Mouse (Mus musculus): ENCODE data around the gene Lrrc8a.

Gene Lrrc8a

GRCm38 (mm10) chr2:30238906-30239465 lies 1.5 kb downstream of the Lrrc8a start:
- in situ Hi-C loops (cut with MboI, MseI) = no loop called here

DNA sequence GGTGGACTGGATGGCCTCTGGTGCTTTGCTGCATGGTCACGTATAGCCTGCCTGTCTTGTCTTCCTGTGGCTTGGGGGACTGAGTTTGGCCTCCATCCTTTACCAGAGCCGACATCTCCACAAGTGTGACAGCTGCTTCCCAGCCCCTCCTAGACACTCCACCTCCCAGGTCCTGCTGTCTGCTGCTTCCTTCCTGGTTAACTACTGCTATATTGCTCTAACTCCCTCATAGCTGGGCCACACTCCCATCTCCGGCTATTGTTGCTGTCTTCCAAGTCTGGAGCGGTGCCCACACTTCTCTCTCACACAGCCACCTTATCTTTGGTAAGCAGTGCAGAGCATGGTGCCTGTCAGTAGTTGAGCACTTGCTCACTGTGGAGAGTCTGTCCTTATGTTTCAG lies 2.3 kb downstream of the Lrrc8a start:
- in situ Hi-C loops (cut with MboI, MseI) = loop anchor here in 1 of 2 experiments (10.0 kb wide), 1 partner anchor 1115 kb away; the partner anchor contains the start of gene Setx

- in situ Hi-C loops (cut with MboI, MseI) = loop anchor here in 1 of 2 experiments (10.0 kb wide), 1 partner anchor 1115 kb away; the partner anchor contains the start of gene Setx
Observed at GRCm38 (mm10) chr2:30240267-30240666, 2.8 kb downstream of the Lrrc8a start, which contains the start of gene Gm28035. Gm28035 (plus strand) TSS chr2:30240567.

DNA sequence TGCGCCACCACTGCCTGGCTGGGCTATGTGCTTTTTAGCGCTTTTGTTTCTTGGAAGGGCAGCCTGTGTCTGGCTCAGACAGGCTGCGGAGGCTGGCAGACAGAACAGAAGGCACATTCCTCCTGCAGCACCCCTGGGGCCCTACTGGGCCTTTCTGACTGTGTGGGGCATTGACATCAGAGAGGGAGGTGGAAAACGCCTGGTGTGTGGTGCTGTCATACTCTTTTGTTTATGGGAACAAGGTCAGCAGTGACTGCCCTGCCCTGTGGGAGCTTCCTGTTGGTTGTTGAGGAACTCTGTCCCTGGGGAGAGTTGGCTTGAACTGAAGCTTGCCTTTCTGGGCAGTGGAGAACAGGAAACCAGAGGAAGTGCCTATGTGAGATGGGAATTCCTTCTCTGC lies 5.0 kb downstream of the Lrrc8a start:
- in situ Hi-C loops (cut with MboI, MseI) = loop anchor here in 1 of 2 experiments (10.0 kb wide), 1 partner anchor 1118 kb away; the partner anchor contains the start of gene Setx

GRCm38 (mm10) chr2:30243391-30243790 lies 5.9 kb downstream of the Lrrc8a start:
- in situ Hi-C loops (cut with MboI, MseI) = loop anchor here in 1 of 2 experiments (10.0 kb wide), 1 partner anchor 1119 kb away; the partner anchor contains the start of gene Setx

DNA sequence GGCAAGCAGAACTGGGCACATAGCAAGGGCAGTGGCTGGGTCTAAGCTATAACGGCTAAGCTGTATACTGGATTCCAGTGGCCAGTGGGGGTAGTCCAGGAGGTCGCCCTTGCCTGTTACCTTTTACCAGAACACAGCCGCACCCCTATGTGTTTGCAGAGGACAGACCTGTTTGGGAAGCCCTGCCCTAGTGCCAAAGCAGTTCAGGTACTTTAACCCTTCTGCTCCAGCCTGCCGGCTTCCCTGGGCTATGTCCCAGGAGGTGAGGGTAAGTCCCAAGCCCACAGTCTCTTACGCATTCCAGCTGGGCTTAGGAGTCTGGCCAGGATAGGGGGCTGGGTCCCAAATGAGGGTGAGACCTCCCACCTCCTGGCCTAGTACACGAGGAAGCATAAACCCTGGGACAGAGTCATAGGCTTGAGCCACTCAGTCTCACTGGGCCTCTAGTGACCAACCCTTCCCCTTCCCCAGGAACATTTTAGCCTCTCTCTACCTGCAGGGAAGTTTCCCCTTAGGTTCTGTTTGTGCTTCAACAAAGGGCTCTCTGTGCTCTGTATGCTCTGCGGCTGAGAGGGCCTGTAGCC lies 7.2 kb downstream of the Lrrc8a start:
- in situ Hi-C loops (cut with MboI, MseI) = loop anchor here in 1 of 2 experiments (5.0 to 10.0 kb wide), 2 partner anchors 52 to 1120 kb away; partner anchors contain the start of gene Setx

GRCm38 (mm10) chr2:30247036-30247435 lies 9.5 kb downstream of the Lrrc8a start:
- in situ Hi-C loops (cut with MboI, MseI) = loop anchor here in 1 of 2 experiments (5.0 to 10.0 kb wide), 2 partner anchors 55 to 1122 kb away; partner anchors contain the start of gene Setx

GRCm38 (mm10) chr2:30247681-30248080 lies 10.2 kb downstream of the Lrrc8a start:
- in situ Hi-C loops (cut with MboI, MseI) = loop anchor here in 1 of 2 experiments (5.0 to 10.0 kb wide), 2 partner anchors 55 to 1123 kb away; partner anchors contain the start of gene Setx

- in situ Hi-C loops (cut with MboI, MseI) = loop anchor here in 1 of 2 experiments (5.0 to 10.0 kb wide), 2 partner anchors 57 to 1124 kb away; partner anchors contain the start of gene Setx
Observed at GRCm38 (mm10) chr2:30249182-30249581, 11.7 kb downstream of the Lrrc8a start.

GRCm38 (mm10) chr2:30250166-30251128 lies 12.9 kb downstream of the Lrrc8a start:
- in situ Hi-C loops (cut with MboI, MseI) = no loop called here

DNA sequence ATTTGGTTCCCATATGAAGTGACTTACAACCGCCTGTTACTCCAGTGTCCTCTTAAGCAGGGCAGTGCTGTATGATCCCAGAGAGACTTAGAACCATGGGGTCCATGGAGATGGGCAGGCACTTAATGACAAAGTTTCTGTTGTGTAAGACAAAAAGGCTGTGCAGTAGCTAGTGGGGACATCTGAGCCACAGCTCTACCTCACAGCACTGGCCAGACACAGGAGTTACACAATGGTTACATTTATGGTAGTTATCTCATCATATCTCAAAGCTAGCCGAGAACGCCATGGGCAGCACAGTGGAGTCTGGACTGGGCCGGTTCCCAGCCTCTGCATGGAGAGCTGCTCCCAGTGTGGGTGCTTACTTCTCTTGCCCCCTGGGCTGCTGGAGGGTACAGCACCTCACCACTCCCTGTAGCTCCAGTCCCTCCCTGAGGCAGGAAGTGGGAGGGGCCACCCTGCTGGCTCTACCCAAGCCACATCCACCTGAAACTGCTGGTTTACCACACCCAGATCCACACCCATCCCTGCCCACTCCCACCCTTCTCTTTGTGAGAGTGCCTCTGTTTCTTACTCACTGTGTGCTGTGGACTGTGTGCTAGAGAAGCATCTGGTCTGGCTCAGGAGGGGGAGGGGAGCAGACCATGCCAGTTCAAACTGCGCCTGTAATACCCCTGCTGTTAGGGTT lies 14.0 kb downstream of the Lrrc8a start:
- in situ Hi-C loops (cut with MboI, MseI) = no loop called here

GRCm38 (mm10) chr2:30252521-30252920 lies 15.0 kb downstream of the Lrrc8a start:
- in situ Hi-C loops (cut with MboI, MseI) = no loop called here

GRCm38 (mm10) chr2:30253809-30254208 lies 16.3 kb downstream of the Lrrc8a start:
- in situ Hi-C loops (cut with MboI, MseI) = no loop called here

DNA sequence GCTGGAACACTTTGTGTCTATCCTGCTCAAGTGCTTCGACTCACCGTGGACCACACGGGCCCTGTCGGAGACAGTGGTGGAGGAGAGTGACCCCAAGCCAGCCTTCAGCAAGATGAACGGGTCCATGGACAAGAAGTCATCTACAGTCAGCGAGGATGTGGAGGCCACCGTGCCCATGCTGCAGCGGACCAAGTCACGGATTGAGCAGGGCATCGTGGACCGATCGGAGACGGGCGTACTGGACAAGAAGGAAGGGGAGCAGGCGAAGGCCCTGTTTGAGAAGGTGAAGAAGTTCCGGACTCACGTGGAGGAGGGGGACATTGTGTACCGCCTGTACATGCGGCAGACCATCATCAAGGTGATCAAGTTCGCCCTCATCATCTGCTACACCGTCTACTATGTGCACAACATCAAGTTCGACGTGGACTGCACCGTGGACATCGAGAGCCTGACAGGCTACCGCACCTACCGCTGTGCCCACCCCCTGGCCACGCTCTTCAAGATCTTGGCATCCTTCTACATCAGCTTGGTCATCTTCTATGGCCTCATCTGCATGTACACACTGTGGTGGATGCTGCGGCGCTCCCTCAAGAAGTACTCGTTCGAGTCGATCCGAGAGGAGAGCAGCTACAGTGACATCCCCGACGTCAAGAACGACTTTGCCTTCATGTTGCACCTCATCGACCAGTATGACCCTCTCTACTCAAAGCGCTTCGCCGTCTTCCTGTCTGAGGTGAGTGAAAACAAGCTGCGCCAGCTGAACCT lies 18.3 kb downstream of the Lrrc8a start:
- in situ Hi-C loops (cut with MboI, MseI) = loop anchor here in 1 of 2 experiments (5.0 kb wide), 1 partner anchor 634 kb away; no protein-coding TSS in a partner anchor

DNA sequence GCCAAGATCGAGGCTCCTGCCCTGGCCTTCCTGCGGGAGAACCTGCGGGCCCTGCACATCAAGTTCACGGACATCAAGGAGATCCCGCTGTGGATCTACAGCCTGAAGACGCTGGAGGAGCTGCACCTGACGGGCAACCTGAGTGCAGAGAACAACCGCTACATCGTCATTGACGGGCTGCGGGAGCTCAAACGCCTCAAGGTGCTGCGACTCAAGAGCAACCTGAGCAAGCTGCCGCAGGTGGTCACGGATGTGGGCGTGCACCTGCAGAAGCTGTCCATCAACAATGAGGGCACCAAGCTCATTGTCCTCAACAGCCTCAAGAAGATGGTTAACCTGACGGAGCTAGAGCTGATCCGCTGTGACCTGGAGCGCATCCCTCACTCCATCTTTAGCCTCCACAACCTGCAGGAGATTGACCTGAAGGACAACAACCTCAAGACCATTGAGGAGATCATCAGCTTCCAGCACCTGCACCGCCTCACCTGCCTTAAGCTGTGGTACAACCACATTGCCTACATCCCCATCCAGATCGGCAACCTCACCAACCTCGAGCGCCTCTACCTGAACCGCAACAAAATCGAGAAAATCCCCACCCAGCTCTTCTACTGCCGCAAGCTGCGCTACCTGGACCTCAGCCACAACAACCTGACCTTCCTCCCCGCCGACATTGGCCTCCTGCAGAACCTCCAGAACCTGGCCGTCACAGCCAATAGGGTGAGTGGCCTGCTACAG lies 19.3 kb downstream of the Lrrc8a start:
- in situ Hi-C loops (cut with MboI, MseI) = loop anchor here in 1 of 2 experiments (5.0 kb wide), 1 partner anchor 634 kb away; no protein-coding TSS in a partner anchor

DNA sequence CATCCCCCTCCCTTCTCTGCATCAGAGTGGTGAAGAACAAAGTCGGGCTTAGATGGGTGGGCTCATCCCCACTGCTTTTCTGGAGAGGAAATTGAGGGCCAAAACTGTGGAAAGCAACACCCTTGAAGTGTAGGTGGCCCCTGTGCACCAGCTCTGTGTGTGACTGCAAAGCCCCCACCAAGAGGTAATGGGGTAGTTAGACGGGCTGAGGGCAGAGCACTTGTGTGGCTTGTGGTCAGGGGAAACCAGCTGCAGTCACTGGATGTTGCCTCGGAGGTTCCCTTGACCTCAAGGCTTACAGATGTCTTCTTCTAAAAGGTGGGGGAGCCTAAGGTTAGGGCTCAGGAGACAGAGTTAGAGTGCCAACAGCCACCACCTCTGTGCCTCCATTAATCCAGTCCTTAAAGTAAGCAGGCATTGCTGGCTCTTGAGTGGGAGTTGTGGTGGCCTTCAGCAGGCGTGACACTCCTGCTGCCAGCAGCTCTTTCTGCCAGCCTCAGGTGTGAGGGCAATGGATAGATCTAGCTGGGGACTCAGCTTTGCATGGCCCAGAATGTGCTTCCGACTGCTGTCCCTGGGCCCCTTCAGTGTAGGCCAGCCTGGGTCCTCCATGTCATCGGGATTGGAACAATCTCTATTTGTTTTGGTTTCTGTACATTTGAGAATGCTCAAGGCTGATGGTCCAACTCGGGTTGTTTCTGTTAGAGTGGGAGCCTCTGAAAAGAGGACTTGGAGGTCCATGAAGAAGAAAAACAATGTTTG lies 20.4 kb downstream of the Lrrc8a start:
- in situ Hi-C loops (cut with MboI, MseI) = loop anchor here in 1 of 2 experiments (5.0 kb wide), 1 partner anchor 636 kb away; no protein-coding TSS in a partner anchor

DNA sequence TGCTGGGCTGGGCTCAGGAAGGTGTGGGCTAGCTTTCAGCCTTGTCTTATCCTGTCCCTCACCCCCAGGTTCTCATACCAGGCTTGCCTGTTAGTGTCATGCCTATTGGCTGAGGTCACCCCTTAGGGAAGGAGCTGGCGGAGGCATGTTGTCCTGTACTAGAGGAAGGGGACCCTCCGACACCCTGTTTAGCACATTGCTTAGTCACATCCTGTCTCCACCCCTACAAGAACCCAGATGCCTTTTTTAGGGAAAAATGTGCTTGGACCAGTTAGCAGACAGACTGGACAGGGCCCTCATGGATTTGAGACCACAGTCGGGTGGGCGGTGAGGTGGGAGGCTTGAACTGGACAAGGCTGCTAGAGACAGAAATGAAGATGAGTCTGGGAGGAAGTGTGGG lies 21.1 kb downstream of the Lrrc8a start:
- in situ Hi-C loops (cut with MboI, MseI) = loop anchor here in 1 of 2 experiments (5.0 kb wide), 1 partner anchor 636 kb away; no protein-coding TSS in a partner anchor
